Mouse (Mus musculus) liver, embryonic 14.5 days (tissue): ENCODE results near the gene Exoc4.

ENCODE experiments used
- CTCF ChIP-seq: IDR thresholded peaks from 2 replicates; pipeline ENCODE4 v1.5.1; 2016; ENCODE audit warnings: antibody characterized with exemption, low read depth, control low read depth
- EP300 ChIP-seq: IDR thresholded peaks from 2 replicates; pipeline ENCODE4 v1.6.1; 2016; ENCODE audit warnings: antibody characterized with exemption, low read depth

DNA sequence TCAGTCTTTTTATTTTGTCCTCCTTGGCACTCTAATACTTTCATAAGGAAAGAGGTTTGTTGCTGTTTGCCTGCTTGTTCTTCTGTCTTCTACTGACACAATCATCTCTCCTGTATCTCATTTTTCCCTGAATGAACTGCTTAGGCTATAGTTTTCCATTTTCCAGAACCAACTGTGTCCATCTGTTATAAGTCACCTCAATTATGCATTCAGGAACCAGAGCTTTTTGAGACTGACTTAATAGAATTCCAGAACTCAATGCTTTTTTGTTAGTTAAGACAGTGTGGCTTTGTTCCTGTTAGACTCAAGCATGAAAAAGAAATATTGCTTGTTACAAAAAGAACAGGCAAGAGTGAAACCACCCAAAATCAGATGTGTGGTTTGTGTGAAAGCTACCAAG is 248.5 kb downstream of the Exoc4 start:
- TF ChIP-seq EP300 (no peak), CTCF (no peak)
